Mouse (Mus musculus) frontal cortex, postnatal 36 days (tissue): ENCODE results near the gene Il4i1.

Experiments used
- DNase-seq, 2 experiments: peaks; one replicate each; pipeline ENCODE4 v3.0.0; 2022; ENCODE audit warnings: low spot score in 2 of 2

Gene Il4i1

DNA sequence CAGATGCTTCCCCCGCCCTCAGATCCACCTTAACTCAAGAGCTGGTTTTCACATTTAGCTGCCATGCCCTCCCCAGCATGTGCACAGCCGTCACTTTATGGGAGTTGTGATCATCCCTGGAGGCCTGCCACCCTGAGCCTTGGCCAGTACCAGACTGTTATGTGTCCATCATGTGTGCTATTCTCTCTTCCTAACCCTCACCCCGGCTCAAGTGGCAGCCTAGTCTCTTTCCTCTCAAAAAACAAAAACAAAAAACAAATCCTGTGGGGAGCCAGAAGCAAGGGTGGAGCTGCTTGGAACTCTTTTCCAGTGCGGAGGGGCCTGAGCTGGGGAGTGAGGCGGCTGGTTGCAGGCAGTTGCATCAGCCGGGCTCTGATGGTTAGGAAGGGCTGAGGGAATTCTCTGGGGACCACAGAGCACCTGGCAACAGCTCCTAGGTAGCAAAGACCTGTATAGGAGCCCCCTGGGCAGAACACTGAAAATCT lies 2.6 kb downstream of the Il4i1 start:
- DNase-seq = peak in 1 of 2 experiments; percentile 38

DNA sequence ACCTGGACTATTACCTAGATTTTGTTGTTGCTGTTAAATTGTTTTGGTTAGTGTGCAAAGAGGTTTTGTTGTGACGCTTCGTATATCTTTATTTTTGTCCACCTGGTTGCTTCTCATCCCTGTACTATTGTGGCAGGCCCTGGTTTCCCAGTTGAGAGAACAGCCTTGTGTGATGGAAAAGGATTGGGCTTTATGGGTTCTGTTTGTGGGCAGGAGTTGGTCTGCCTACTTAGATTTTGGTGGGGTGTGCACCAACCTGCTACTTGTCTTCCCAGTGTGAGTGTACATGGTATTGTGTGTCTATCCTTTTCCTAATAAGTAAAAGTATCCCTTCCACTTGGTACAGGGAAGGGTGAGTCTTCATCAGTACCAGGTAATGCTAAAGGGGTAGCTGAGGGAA lies 3.2 kb downstream of the Il4i1 start:
- DNase-seq = no peak

DNA sequence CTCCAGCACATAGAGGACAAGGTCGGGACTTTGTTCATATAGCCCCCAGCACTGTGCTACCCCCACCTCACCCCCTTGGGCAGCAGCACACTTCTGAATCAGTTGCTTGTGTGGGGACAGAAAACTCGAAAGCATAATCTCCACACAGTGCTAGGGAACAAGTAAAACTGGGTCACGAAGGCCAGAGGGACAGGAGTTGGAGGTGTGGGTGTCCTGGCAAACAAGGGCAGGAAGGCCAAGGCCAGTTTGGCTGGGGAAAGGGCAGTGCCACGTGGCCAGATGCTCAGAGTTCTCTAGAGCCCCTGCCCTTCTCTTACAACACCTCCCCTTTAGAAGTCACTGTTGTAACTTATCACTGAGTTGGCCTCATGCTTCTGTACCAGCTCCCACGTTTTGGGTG lies 3.7 kb downstream of the Il4i1 start:
- no peak for DNase-seq

DNA sequence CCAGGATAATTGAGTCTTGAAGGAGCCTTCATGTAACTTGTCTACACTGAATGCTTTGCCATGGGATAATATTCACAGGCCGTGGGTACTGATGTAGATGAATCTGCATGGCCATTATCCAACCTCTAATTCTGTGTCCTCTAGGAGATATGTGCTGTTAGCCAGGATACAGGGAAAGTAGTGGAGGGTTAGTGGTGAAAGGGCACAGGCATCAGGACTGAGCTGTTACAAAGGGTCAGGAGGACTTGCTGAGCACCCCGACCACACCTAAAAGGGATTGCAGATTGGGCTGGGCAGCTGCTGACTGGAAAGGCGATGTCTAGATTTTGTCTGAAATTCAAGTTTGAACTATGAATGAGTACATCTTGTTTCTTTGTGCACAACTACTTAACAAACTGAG lies 4.3 kb downstream of the Il4i1 start:
- no peak for DNase-seq

DNA sequence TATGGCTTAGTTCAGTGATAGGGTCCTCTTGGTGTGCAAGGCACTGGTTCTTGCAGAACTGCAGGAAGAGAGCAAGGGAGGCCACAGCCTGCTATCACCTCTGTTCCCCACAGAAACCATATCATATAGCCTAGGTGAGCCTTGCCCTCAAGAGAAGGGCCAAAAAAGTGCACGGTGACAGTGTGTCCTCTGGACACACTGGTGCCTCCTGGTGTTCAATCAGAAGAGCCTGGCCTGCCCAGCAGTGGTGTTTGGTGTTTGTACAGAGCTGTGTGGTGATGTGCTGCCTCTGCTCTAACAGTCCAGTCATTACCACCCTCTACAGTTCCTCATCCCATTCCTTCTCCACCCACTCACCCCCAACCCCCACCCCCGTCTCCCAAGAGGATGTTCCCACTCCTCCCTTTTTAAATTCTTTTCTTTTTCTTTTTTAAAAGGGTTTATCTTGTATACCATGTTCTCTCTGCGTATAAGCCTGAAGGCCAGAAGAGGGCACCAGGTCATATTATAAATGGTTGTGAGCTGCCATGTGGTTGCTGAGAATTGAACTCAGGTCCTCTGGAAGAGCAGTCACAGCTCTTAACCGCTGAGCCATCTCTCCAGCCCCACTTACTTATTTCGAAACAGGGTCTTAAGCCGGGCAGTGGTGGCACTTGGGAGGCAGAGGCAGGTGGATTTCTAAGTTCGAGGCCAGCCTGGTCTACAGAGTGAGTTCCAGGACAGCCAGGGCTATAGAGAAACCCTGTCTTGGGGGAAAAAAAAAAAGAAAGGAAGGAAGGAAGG lies 5.7 kb downstream of the Il4i1 start:
- no peak for DNase-seq

DNA sequence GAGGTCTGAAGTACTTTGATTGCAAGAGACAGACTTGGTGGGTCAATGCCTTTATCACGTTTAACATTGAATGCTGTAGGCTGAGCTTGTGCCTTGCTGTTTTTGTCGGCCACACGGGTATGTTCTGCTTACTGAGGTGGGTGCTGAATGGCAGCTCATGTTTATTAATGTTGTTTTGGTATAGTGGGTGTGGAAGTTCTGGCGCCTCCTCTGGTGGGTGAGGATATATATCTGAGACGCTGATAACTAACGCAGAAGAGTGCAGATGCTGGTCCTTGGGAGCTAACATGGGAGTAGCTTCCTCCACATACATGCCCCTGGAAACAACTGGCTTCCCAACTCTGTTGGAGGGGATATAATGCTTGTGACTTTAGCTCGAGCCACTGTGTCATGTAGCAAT lies 7.2 kb downstream of the Il4i1 start:
- no peak for DNase-seq

DNA sequence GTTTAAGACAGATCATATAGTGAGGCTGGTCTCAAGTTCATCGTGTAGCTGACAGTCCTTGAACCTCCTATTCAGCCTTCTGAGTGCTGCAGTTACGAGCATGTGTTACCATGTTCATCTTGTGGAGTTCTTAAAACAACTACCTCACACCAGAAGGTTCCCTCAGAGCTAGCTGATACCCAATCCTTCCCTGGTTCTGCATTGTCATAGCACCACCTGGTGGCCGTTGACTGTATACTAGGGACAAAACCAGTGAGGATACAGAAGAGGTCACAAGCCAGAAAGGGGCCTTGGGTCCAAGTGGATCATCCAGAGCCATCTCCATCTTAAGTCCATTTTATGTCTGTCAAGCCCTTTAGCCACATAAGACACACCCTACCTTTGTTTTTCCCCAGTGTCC lies 8.7 kb downstream of the Il4i1 start:
- peak; percentile 72 to 84 for DNase-seq

DNA sequence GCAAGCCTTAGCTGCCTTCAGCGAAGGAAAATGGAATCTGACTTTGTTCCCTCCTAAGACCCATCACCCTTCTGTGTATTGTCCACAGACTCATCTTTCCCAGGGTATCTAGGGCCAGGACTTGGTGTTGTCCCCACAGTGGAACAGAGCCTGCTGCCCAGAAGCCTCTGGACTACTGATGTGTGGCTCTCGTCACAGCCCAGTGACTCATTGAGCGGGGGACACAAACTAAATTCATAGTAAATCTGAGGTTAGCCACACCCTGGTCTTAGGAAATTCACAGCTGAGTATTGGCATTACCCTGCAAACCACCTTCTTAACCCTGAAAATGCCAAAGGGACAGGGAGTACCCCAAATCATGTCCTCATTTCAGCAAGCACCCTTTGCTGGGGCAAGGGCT lies 10.6 kb downstream of the Il4i1 start:
- no peak for DNase-seq

DNA sequence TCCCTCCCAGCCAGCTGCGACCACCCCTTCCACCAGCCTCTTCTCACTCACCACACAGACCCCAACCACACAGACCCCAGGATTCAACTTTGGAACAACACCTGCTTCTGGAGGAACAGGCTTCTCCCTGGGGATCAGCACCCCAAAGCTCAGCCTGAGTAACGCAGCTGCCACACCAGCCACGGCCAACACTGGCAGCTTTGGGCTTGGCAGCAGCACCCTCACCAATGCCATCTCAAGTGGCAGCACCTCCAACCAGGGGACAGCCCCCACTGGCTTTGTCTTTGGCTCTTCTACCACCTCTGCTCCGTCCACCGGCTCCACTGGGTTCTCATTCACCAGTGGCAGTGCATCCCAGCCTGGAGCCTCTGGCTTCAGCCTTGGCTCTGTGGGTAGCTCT lies 12.5 kb downstream of the Il4i1 start:
- DNase-seq = no peak

DNA sequence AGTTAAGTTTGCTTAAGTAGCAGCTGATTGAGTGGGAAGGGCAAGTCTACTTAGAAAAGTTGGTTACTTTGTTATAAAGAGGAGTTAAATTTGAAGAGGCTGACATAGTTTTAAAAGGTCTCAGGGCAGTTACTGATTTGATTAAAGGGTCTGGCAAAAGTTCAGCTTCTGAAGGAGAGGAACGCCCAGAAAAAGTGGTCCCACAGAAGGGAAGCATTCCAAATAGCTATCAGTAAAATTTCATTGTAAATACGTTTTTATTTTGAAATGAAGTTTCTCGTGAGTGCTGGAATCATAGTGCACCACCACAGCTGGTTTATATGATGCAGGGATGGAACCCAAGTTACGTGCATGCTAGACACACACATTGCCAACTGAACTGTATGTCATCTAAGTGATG lies 16.6 kb downstream of the Il4i1 start:
- no peak for DNase-seq

DNA sequence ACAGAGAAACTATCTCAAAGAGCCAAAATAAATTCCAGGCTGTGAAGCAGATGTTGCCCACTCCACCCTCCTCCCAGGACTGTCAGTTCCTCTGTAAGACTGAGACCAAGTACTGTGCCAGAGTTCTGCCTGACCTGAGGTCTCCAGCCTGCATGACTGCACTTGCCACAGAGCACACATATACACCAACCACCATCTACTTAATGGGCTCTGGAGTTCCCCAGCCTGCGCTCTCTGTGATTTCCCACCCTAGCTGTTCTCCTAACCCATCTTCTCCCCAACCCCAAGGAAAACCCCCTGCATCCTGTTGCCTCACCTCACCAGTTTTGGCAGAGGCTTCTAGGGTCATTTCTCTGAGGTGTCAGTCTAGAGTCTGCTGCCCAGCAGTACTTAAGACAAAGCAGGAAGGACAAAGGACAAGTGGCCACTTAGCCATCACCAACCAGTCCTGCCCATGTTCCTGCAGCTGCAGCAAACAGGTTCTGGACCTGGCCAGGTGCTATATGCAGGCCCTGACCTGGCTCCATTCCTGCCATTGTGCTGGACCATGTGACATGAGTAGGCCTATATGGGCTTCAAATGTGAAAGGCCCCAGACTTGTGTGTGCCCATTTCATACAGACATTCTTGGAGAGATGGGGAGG lies 19.3 kb downstream of the Il4i1 start:
- DNase-seq = no peak

DNA sequence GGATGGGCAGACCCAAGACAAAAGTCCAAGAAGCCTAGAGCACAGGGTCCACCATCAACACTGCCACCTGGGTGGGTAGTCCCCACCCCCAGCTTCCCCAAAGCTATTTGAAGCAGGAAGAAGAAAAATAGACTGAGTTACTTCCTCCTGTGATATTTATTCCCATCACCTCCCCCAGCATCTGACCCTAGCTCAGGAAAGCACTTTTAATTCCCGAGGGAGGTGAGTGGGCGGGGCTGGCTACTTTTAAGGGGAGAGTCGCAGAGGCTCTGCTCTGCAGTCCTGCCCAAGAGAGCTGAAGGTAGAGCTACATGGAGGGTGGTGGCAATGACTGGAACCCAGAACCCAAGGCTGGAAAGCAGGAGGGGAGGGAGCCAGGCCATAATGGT lies 19.8 kb downstream of the Il4i1 start:
- DNase-seq = no peak

DNA sequence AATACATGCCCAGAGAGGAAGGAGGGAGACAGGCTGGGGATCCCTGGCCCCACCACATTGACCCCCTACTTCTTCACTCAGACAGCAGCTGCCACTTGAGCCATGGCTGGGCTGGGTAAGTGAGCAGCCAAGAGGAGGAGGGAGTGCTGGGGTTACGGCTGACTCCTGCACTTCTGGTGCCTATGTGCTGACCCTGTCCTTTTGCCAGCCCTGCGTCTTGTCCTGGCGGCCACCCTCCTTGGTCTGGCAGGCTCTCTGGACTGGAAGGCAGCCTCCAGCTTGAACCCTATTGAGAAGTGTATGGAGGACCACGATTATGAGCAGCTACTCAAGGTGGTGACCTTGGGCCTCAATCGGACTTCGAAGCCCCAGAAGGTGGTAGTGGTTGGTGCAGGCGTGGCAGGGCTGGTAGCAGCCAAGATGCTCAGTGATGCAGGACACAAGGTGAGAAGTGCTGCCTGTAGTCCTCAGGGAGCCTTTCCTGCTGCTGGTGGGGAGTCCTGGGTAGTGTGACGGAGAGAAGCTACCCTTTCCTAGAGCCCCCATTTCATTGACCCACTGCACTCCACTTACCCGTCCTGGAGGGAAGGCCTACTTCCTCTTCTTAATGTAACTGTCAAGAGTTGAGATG lies 20.4 kb downstream of the Il4i1 start:
- DNase-seq = no peak

DNA sequence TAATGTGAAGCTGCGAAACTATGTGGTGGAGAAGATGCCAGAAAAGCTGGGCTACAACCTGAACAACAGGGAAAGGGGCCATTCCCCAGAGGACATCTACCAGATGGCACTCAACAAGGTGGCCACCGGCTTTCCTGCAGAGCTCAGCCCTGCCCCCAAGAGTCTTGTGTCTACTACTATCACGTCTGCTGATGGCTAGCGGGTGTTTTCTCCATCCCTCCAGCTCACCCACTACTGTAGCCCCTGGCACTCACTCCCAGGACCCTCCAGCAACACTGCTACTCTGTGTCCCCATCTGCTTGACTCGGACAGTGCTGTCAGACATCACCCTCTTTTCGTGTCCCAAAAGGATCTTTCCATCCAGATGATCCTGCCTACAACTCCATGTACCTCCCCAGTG lies 21.9 kb downstream of the Il4i1 start:
- no peak for DNase-seq

DNA sequence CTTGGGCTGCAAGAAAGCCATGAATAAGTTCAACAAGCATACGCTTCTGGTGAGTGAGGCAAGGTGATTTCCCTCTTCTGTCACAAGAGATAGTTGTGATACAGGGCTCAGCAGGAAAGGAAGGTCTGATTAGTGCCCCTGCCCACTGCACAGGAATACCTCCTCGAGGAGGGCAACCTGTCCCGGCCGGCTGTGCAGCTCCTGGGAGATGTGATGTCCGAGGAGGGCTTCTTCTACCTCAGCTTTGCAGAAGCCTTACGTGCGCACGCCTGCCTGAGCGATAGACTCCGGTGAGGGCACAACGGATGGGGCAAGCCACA lies 22.9 kb downstream of the Il4i1 start:
- no peak for DNase-seq

DNA sequence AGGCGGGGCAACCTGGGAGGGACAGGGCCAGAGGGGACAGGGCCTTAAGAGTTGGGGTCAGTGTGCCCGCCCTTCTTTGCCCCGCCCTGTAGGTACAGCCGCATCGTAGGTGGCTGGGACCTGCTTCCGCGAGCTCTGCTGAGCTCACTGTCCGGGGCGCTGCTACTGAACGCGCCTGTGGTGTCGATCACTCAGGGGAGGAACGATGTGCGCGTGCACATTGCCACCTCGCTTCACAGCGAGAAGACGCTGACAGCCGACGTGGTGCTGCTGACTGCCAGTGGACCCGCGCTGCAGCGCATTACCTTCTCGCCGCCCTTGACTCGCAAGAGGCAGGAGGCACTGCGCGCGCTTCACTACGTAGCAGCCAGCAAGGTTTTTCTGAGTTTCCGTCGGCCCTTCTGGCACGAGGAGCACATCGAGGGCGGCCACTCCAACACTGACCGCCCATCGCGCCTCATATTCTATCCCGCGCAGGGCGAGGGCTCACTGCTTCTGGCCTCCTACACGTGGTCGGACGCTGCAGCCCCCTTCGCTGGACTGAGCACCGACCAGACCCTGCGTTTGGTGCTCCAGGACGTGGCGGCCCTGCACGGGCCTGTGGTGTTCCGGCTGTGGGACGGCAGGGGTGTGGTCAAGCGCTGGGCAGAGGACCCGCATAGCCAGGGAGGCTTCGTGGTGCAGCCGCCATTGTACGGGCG lies 23.5 kb downstream of the Il4i1 start:
- peak in 1 of 2 experiments; percentile 59 for DNase-seq

DNA sequence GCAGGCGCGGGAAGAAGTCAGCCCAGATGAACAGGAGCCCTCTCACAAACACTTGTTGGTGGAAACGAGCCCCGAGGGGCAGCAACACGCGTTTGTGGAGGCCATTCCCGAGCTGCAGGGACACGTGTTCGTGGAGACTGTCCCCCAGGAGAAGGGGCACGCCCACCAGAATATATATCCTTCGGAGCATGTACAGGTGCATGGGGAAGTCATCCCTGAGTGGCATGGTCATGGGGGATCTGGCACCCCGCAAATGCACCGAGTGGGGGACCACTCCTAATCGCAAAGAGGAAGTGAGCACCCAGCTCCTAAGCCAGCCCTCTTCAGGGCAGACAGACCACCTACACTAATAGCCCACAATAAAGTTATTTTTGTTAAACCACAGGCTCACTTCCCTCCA lies 24.2 kb downstream of the Il4i1 start:
- no peak for DNase-seq

DNA sequence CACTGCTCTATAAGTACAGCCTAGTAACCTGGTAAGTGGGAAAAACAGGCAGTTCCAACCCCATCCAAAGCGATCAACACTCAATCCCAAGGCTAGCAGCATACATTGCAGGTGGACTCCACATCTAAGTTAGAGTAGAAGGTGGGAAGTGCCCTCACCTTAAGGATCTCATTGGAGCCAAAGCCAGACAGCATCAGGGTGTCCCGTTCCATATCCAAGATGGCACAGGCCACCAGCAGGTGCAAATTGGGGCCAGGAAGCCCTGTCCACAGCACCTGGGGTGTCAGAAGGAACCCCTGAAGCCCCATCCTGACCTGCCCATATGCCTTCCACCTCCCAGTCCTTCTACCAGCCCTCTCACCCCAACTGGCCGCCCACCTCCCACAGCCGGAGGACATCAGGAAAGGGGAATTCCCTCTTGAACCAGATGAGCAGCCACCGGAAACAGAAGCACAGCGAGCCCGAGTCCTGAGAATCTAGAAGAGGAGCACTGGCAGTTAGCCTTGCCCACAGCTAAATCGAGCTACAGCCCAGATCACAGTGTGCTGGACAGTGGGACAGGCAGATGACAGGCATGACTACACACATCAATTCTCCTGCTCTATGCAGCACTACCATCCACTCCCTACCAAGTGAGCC lies 25.8 kb downstream of the Il4i1 start:
- DNase-seq = no peak

DNA sequence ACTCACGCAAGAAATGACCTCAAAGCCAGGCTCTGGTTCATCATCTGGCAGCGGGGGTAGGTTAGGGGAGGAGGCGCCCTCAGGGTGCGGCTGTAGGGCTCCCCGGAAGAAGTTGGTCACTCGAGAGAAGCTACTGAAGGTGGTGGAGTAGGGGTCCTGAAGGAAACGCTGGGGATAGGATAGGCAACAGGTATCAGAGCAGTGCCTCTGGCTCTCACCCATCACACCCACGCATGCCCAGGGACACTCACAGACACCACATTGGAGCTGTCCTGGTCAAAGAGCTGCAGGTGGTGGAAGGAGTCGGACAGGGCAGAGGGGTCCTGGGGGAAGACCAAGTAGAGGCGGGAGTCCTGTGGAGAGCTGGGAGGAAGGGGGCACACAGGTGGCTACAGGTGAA lies 28.8 kb downstream of the Il4i1 start:
- no peak for DNase-seq

DNA sequence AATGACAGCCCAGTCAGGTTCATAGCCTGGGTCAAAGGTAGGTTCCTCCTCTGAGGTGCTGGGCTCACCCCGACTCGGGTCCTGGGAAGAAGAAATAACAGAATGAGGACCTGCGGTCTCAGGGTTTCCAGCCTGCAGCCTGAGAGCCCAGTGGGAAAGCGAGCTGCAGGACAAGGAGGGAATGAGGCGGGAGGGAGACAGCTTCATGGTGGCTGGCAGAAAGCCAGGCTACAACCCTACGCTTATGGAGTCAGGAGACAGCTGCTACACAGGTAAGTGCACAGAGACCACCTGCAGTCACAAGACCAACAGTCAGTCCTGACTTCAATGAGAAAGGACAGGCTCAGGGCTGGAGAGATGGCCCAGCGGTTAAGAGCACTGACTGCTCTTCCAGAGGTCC lies 30.6 kb downstream of the Il4i1 start:
- DNase-seq = no peak

DNA sequence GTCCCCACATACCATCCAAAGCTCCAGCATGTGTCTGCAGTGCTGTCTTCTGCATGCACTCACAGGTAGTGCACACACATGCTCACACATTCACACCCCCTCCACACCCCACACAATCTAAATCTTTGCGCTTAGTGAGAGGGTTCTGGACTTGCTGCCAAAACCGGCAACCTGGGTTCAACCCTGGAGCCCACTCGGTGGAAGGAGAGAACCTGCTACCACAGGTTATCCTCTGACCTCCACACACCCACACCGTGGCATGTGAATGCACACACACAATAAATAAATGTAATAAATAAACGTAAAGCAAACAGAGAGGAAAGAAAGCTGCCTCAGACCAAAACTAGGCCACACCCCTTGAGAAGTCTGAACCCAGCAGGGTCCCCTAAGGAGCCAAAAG lies 31.6 kb downstream of the Il4i1 start:
- DNase-seq = no peak
